Mouse (Mus musculus): ENCODE results near the gene C3. TPM values are rescaled to one million over a fixed set of nuclear protein-coding genes. Genes with fewer than 3 reads are reported as not detected.

The C3 gene
- polyA plus RNA-seq, 1 experiment from 2014 or later, result 9.3 TPM

GRCm38 (mm10) chr17:57194771-57195170 is 33.2 kb downstream of the C3 start:
- WGBS, result 74% methylated on average over 3 of the region's 3 CpGs
- H3K27me3 ChIP-seq (ENCODE audit: control insufficient read depth, insufficient read depth, low read length), result no peaks in the 10 kb centered on the region

GRCm38 (mm10) chr17:57194041-57194507 is 33.9 kb downstream of the C3 start, which contains the start of gene Tnfsf14:
Gene Tnfsf14, minus strand, starts transcription at chr17:57194177.
- Histone ChIP-seq H3K4me3 (ENCODE audit: low read depth, low read length) (no peak within 1 kb of the TSS), H3K36me3 (ENCODE audit: control insufficient read depth, insufficient read depth, low read length) (no peaks in the 10 kb centered on the region), H3K4me1 (replicated peaks; ENCODE audit: control insufficient read depth, insufficient read depth) (no peaks in the 10 kb centered on the region), H3K9me3 (ENCODE audit: control insufficient read depth, low read length) (no peaks in the 10 kb centered on the region), H3K9ac (ENCODE audit: low read length) (no peak within 1 kb of the TSS), H3K27ac (replicated peaks) (no peak within 1 kb of the TSS), H3K27me3 (ENCODE audit: control insufficient read depth, insufficient read depth, low read length) (no peaks in the 10 kb centered on the region), H3K4me2 (replicated peaks; ENCODE audit: low read depth) (no peak within 1 kb of the TSS)
- no peak for ATAC-seq (ENCODE audit: low FRiP score, low TSS enrichment)
- no peak for TF ChIP-seq EP300 (optimal IDR thresholded peaks at IDR 0.05)
- TF ChIP-seq CTCF (IDR thresholded peaks at IDR 0.05; ENCODE audit: low read depth), result no peak
- DNase-seq (ENCODE audit: low spot score), result no peak
- 63% methylated on average over 11 of the region's 11 CpGs for WGBS

More at GRCm38 (mm10) chr17:57194771-57195170, 33.2 kb downstream of the C3 start:
- DNase-seq (ENCODE audit: low spot score), result no peak
- TF ChIP-seq EP300 (optimal IDR thresholded peaks at IDR 0.05) (no peak), CTCF (IDR thresholded peaks at IDR 0.05; ENCODE audit: low read depth) (no peak)
- no peaks in the 10 kb centered on the region for H3K36me3 ChIP-seq (ENCODE audit: control insufficient read depth, insufficient read depth, low read length)
- no peak overlapping the region for H3K4me2 ChIP-seq (replicated peaks; ENCODE audit: low read depth)
- H3K4me1 ChIP-seq (replicated peaks; ENCODE audit: control insufficient read depth, insufficient read depth), result no peaks in the 10 kb centered on the region
- H3K9ac ChIP-seq (ENCODE audit: low read length), result no peak overlapping the region
- no peak for ATAC-seq (ENCODE audit: low FRiP score, low TSS enrichment)
- no peak overlapping the region for H3K27ac ChIP-seq (replicated peaks)
- no peak overlapping the region for H3K4me3 ChIP-seq (ENCODE audit: low read depth, low read length)
- no peaks in the 10 kb centered on the region for H3K9me3 ChIP-seq (ENCODE audit: control insufficient read depth, low read length)

GRCm38 (mm10) chr17:57188510-57189192 is 39.3 kb downstream of the C3 start:
- Histone ChIP-seq H3K4me2 (replicated peaks; ENCODE audit: low read depth) (no peak overlapping the region), H3K4me1 (replicated peaks; ENCODE audit: control insufficient read depth, insufficient read depth) (no peaks in the 10 kb centered on the region), H3K27me3 (ENCODE audit: control insufficient read depth, insufficient read depth, low read length) (no peaks in the 10 kb centered on the region), H3K9me3 (ENCODE audit: control insufficient read depth, low read length) (no peaks in the 10 kb centered on the region), H3K9ac (ENCODE audit: low read length) (no peak overlapping the region), H3K27ac (replicated peaks) (no peak overlapping the region), H3K4me3 (ENCODE audit: low read depth, low read length) (no peak overlapping the region), H3K36me3 (ENCODE audit: control insufficient read depth, insufficient read depth, low read length) (no peaks in the 10 kb centered on the region)
- no peak for TF ChIP-seq EP300 (optimal IDR thresholded peaks at IDR 0.05)
- TF ChIP-seq CTCF (IDR thresholded peaks at IDR 0.05; ENCODE audit: low read depth), result no peak
- WGBS, result 72% methylated on average over 12 of the region's 12 CpGs
- ATAC-seq (ENCODE audit: low FRiP score, low TSS enrichment) (no peak), DNase-seq (ENCODE audit: low spot score) (no peak)

DNA sequence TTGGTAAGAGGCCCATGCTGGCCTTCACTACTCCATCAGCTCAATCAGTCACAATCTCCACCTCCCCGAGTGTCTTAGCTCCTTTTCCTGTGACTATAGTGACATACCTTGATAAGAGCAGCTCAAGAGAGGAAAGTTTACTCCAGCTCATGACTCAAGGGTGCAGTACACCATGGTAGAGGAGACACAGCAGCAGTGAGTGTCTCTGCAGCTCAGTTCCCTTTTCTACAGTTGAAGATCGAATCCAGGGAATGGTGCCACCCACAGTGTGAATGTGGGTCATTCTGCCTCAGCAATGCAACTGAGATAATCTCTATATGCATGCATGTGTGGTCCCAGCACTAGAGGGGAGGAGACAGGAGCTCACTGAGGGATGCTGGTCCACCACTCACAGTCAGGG is 42.3 kb downstream of the C3 start:
- Histone ChIP-seq H3K9ac (ENCODE audit: low read length) (no peak overlapping the region), H3K36me3 (ENCODE audit: control insufficient read depth, insufficient read depth, low read length) (no peaks in the 10 kb centered on the region), H3K9me3 (ENCODE audit: control insufficient read depth, low read length) (no peaks in the 10 kb centered on the region), H3K4me2 (replicated peaks; ENCODE audit: low read depth) (no peak overlapping the region), H3K27me3 (ENCODE audit: control insufficient read depth, insufficient read depth, low read length) (no peaks in the 10 kb centered on the region), H3K27ac (replicated peaks) (no peak overlapping the region), H3K4me3 (ENCODE audit: low read depth, low read length) (no peak overlapping the region), H3K4me1 (replicated peaks; ENCODE audit: control insufficient read depth, insufficient read depth) (no peaks in the 10 kb centered on the region)
- DNase-seq (ENCODE audit: low spot score) (no peak), ATAC-seq (ENCODE audit: low FRiP score, low TSS enrichment) (no peak)
- WGBS, result 53% methylated on average over 2 of the region's 2 CpGs
- TF ChIP-seq CTCF (IDR thresholded peaks at IDR 0.05; ENCODE audit: low read depth) (no peak), EP300 (optimal IDR thresholded peaks at IDR 0.05) (no peak)

GRCm38 (mm10) chr17:57182871-57183270 is 45.1 kb downstream of the C3 start:
- 60% methylated on average over 3 of the region's 3 CpGs for WGBS
- no peaks in the 10 kb centered on the region for H3K27me3 ChIP-seq (ENCODE audit: control insufficient read depth, insufficient read depth, low read length)
- no peak overlapping the region for H3K9ac ChIP-seq (ENCODE audit: low read length)
- no peak overlapping the region for H3K27ac ChIP-seq (replicated peaks)
- no peaks in the 10 kb centered on the region for H3K36me3 ChIP-seq (ENCODE audit: control insufficient read depth, insufficient read depth, low read length)
- H3K4me3 ChIP-seq (ENCODE audit: low read depth, low read length), result no peak overlapping the region
- ATAC-seq (ENCODE audit: low FRiP score, low TSS enrichment), result no peak
- H3K4me2 ChIP-seq (replicated peaks; ENCODE audit: low read depth), result no peak overlapping the region
- DNase-seq (ENCODE audit: low spot score), result no peak
- TF ChIP-seq EP300 (optimal IDR thresholded peaks at IDR 0.05) (no peak), CTCF (IDR thresholded peaks at IDR 0.05; ENCODE audit: low read depth) (no peak)
- no peaks in the 10 kb centered on the region for H3K9me3 ChIP-seq (ENCODE audit: control insufficient read depth, low read length)
- no peaks in the 10 kb centered on the region for H3K4me1 ChIP-seq (replicated peaks; ENCODE audit: control insufficient read depth, insufficient read depth)

DNA sequence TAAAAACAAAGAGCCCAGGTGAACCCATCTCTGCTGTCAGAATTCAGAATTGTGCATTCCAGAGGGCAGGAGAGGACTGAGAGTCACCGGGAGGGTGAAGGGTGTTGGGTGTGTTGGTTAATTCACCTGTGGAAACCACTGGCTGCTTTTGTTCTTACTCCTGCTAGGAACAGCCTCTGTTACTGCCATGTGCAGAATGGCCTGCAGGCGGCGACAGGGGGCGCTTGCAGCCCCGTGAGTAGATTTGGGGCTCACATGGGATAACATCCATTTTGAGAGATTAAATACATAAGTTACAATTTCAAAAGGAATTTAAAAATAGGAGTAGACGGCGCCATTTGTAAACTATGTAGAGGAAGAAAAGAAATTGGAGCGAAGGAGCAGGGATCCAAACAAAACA is 47.6 kb downstream of the C3 start:
- DNase-seq (ENCODE audit: low spot score) (no peak), ATAC-seq (ENCODE audit: low FRiP score, low TSS enrichment) (no peak)
- TF ChIP-seq CTCF (IDR thresholded peaks at IDR 0.05; ENCODE audit: low read depth) (peak; percentile 59), EP300 (optimal IDR thresholded peaks at IDR 0.05) (no peak)
- Histone ChIP-seq H3K36me3 (ENCODE audit: control insufficient read depth, insufficient read depth, low read length) (no peaks in the 10 kb centered on the region), H3K4me3 (ENCODE audit: low read depth, low read length) (no peak overlapping the region), H3K4me1 (replicated peaks; ENCODE audit: control insufficient read depth, insufficient read depth) (no peaks in the 10 kb centered on the region), H3K27me3 (ENCODE audit: control insufficient read depth, insufficient read depth, low read length) (no peaks in the 10 kb centered on the region), H3K4me2 (replicated peaks; ENCODE audit: low read depth) (no peak overlapping the region), H3K9ac (ENCODE audit: low read length) (no peak overlapping the region), H3K9me3 (ENCODE audit: control insufficient read depth, low read length) (no peaks in the 10 kb centered on the region), H3K27ac (replicated peaks) (no peak overlapping the region)
- 29% methylated on average over 8 of the region's 8 CpGs for WGBS

All from stomach, postnatal 0 days (tissue).